Mouse (Mus musculus): ENCODE results near the gene Ppp2ca. TPM values are rescaled to one million over a fixed set of nuclear protein-coding genes. Genes with fewer than 3 reads are reported as not detected.

Ppp2ca gene
- polyA plus RNA-seq, 1 experiment from 2014 or later: 47.9 TPM

GRCm38 (mm10) chr11:52089291-52089690 lies 9.2 kb upstream of the Ppp2ca start:
- Histone ChIP-seq H3K4me3 (ENCODE audit: low read depth, low read length) (no peak overlapping the region), H3K36me3 (ENCODE audit: control insufficient read depth, insufficient read depth) (no peaks in the 10 kb centered on the region), H3K27ac (ENCODE audit: low read depth, low read length) (no peak overlapping the region), H3K4me1 (replicated peaks; ENCODE audit: control insufficient read depth, insufficient read depth, low read length) (no peaks in the 10 kb centered on the region), H3K4me2 (replicated peaks; ENCODE audit: low read depth) (0 out of 2 replicates have a peak overlapping the region, but pooled peaks have one; percentile 7), H3K9me3 (ENCODE audit: control insufficient read depth) (no peaks in the 10 kb centered on the region), H3K27me3 (replicated peaks; ENCODE audit: control insufficient read depth, insufficient read depth, low read length) (no peaks in the 10 kb centered on the region), H3K9ac (ENCODE audit: low read depth, low read length) (no peak overlapping the region)
- no peak for ATAC-seq
- WGBS: 54% methylated on average over 8 of the region's 8 CpGs
- no peak for TF ChIP-seq CTCF (IDR thresholded peaks at IDR 0.05; ENCODE audit: low read depth)

- Histone ChIP-seq H3K27me3 (replicated peaks; ENCODE audit: control insufficient read depth, insufficient read depth, low read length) (no peaks in the 10 kb centered on the region), H3K27ac (ENCODE audit: low read depth, low read length) (no peak overlapping the region), H3K9ac (ENCODE audit: low read depth, low read length) (no peak overlapping the region), H3K4me1 (replicated peaks; ENCODE audit: control insufficient read depth, insufficient read depth, low read length) (no peaks in the 10 kb centered on the region), H3K9me3 (ENCODE audit: control insufficient read depth) (no peaks in the 10 kb centered on the region), H3K36me3 (ENCODE audit: control insufficient read depth, insufficient read depth) (no peaks in the 10 kb centered on the region), H3K4me3 (ENCODE audit: low read depth, low read length) (no peak overlapping the region), H3K4me2 (replicated peaks; ENCODE audit: low read depth) (no peak overlapping the region)
- WGBS: 90% methylated on average over 9 of the region's 9 CpGs
- no peak for TF ChIP-seq CTCF (IDR thresholded peaks at IDR 0.05; ENCODE audit: low read depth)
- ATAC-seq: no peak
These were observed 7.2 kb upstream of the Ppp2ca start for GRCm38 (mm10) chr11:52091261-52091660.

- ATAC-seq: peak; percentile 29
These were observed 3.9 kb upstream of the Ppp2ca start for GRCm38 (mm10) chr11:52094568-52094967.

GRCm38 (mm10) chr11:52097016-52097415 lies 1.5 kb upstream of the Ppp2ca start:
- H3K4me1 ChIP-seq (replicated peaks; ENCODE audit: control insufficient read depth, insufficient read depth, low read length): peaks cover 4% of the 10 kb centered on the region; the same call in 1 of the 2 replicates
- H3K27ac ChIP-seq (ENCODE audit: low read depth, low read length): peak overlapping the region; percentile 100; the same call in 1 of the 2 replicates
- H3K9ac ChIP-seq (ENCODE audit: low read depth, low read length): no peak overlapping the region
- WGBS: 74% methylated on average over 3 of the region's 3 CpGs
- H3K9me3 ChIP-seq (ENCODE audit: control insufficient read depth): no peaks in the 10 kb centered on the region
- H3K36me3 ChIP-seq (ENCODE audit: control insufficient read depth, insufficient read depth): no peaks in the 10 kb centered on the region
- no peaks in the 10 kb centered on the region for H3K27me3 ChIP-seq (replicated peaks; ENCODE audit: control insufficient read depth, insufficient read depth, low read length)
- no peak for TF ChIP-seq CTCF (IDR thresholded peaks at IDR 0.05; ENCODE audit: low read depth)
- H3K4me2 ChIP-seq (replicated peaks; ENCODE audit: low read depth): no peak overlapping the region
- no peak for ATAC-seq
- H3K4me3 ChIP-seq (ENCODE audit: low read depth, low read length): no peak overlapping the region

More at GRCm38 (mm10) chr11:52094568-52094967, 3.9 kb upstream of the Ppp2ca start:
- Histone ChIP-seq H3K36me3 (ENCODE audit: control insufficient read depth, insufficient read depth) (no peaks in the 10 kb centered on the region), H3K9me3 (ENCODE audit: control insufficient read depth) (no peaks in the 10 kb centered on the region), H3K4me1 (replicated peaks; ENCODE audit: control insufficient read depth, insufficient read depth, low read length) (peaks cover 4% of the 10 kb centered on the region; the same call in 1 of the 2 replicates), H3K27ac (ENCODE audit: low read depth, low read length) (peak overlapping the region; percentile 10; the same call in 1 of the 2 replicates), H3K4me3 (ENCODE audit: low read depth, low read length) (no peak overlapping the region), H3K9ac (ENCODE audit: low read depth, low read length) (no peak overlapping the region), H3K27me3 (replicated peaks; ENCODE audit: control insufficient read depth, insufficient read depth, low read length) (no peaks in the 10 kb centered on the region), H3K4me2 (replicated peaks; ENCODE audit: low read depth) (no peak overlapping the region)
- no peak for TF ChIP-seq CTCF (IDR thresholded peaks at IDR 0.05; ENCODE audit: low read depth)
- WGBS: 40% methylated on average over 5 of the region's 5 CpGs

- no peak for TF ChIP-seq CTCF (IDR thresholded peaks at IDR 0.05; ENCODE audit: low read depth)
- peak overlapping the region; percentile 77; the same call in 1 of the 2 replicates for H3K4me2 ChIP-seq (replicated peaks; ENCODE audit: low read depth)
- H3K9ac ChIP-seq (ENCODE audit: low read depth, low read length): 0 out of 2 replicates have a peak overlapping the region, but pooled peaks have one; percentile 100
- no peaks in the 10 kb centered on the region for H3K36me3 ChIP-seq (ENCODE audit: control insufficient read depth, insufficient read depth)
- no peaks in the 10 kb centered on the region for H3K27me3 ChIP-seq (replicated peaks; ENCODE audit: control insufficient read depth, insufficient read depth, low read length)
- no peaks in the 10 kb centered on the region for H3K9me3 ChIP-seq (ENCODE audit: control insufficient read depth)
- H3K4me3 ChIP-seq (ENCODE audit: low read depth, low read length): no peak overlapping the region
- peak overlapping the region; percentile 100 for H3K27ac ChIP-seq (ENCODE audit: low read depth, low read length)
- peaks cover 4% of the 10 kb centered on the region; the same call in 1 of the 2 replicates for H3K4me1 ChIP-seq (replicated peaks; ENCODE audit: control insufficient read depth, insufficient read depth, low read length)
- no peak for ATAC-seq
- 68% methylated on average over 2 of the region's 2 CpGs for WGBS
These were observed 885 bp upstream of the Ppp2ca start for GRCm38 (mm10) chr11:52097596-52097995.

- Histone ChIP-seq H3K27ac (ENCODE audit: low read depth, low read length) (peak overlapping the region; percentile 100), H3K4me2 (replicated peaks; ENCODE audit: low read depth) (peak overlapping the region; percentile 77), H3K9ac (ENCODE audit: low read depth, low read length) (peak overlapping the region; percentile 100), H3K4me1 (replicated peaks; ENCODE audit: control insufficient read depth, insufficient read depth, low read length) (peaks cover 5% of the 10 kb centered on the region; the same call in 1 of the 2 replicates), H3K4me3 (ENCODE audit: low read depth, low read length) (peak overlapping the region; percentile 88), H3K36me3 (ENCODE audit: control insufficient read depth, insufficient read depth) (no peaks in the 10 kb centered on the region), H3K9me3 (ENCODE audit: control insufficient read depth) (no peaks in the 10 kb centered on the region), H3K27me3 (replicated peaks; ENCODE audit: control insufficient read depth, insufficient read depth, low read length) (no peaks in the 10 kb centered on the region)
- no peak for TF ChIP-seq CTCF (IDR thresholded peaks at IDR 0.05; ENCODE audit: low read depth)
- ATAC-seq: peak; percentile 50
- WGBS: under 1% methylated on average over 63 of the region's 72 CpGs
These were observed 715 bp downstream of the Ppp2ca start for GRCm38 (mm10) chr11:52099031-52099761.
